Mouse (Mus musculus): ENCODE results near the gene Cd209d. TPM values are rescaled to one million over a fixed set of nuclear protein-coding genes. Genes with fewer than 3 reads are reported as not detected.
"Not testable (repeated sequence)": the region's sequence is repeated elsewhere in the genome, so short reads cannot be mapped to it uniquely, and the experiment has no call there.

The Cd209d gene
- polyA plus RNA-seq (2017; shearing (Covaris generic)): not detected

- no peak for ATAC-seq
Measured at GRCm38 (mm10) chr8:3878455-3878854, at the start of gene Cd209d. TSS of gene Cd209d (minus strand) at chr8:3878555.

- no peak for ATAC-seq
Measured at GRCm38 (mm10) chr8:3926744-3927143, 48.4 kb upstream of the Cd209d start, which contains the start of gene Cd209b. TSS of gene Cd209b (minus strand) at chr8:3926844.

GRCm38 (mm10) chr8:3876121-3876520 lies 2.2 kb downstream of the Cd209d start:
- no peak for ATAC-seq

GRCm38 (mm10) chr8:3862736-3863135 lies 15.6 kb downstream of the Cd209d start:
- not testable (repeated sequence) for ATAC-seq

- ATAC-seq: no peak
Measured at GRCm38 (mm10) chr8:3854209-3854608, 24.1 kb downstream of the Cd209d start, which contains the start of gene Cd209e. TSS of gene Cd209e (minus strand) at chr8:3854309.

Other genes with a start within 250 kb of the Cd209d start
- gene Stxbp2, start 247.6 kb downstream of the Cd209d start, polyA plus RNA-seq (2017; shearing (Covaris generic)): 100 to 1,000 TPM; 184 to 205 TPM
- gene Retn, start 222.8 kb downstream of the Cd209d start, polyA plus RNA-seq (2017; shearing (Covaris generic)): not detected
- under 1 TPM in 1 of 2 experiments, not detected in 1; 0.43 TPM for gene Mcemp1, start 212.8 kb downstream of the Cd209d start, polyA plus RNA-seq (2017; shearing (Covaris generic))
- gene Fcor, start 206.2 kb downstream of the Cd209d start, polyA plus RNA-seq (2017; shearing (Covaris generic)): not detected
- 10 to 100 TPM; 24.9 to 27.7 TPM for gene Trappc5, start 202.3 kb downstream of the Cd209d start, polyA plus RNA-seq (2017; shearing (Covaris generic))
- 1 to 10 TPM in 1 of 2 experiments, under 1 TPM in 1; 0.77 to 5.1 TPM for gene Fcer2a, start 184.4 kb downstream of the Cd209d start, polyA plus RNA-seq (2017; shearing (Covaris generic))
- gene Clec4g, start 157.9 kb downstream of the Cd209d start, polyA plus RNA-seq (2017; shearing (Covaris generic)): not detected
- not detected for gene Cd209a, start 129.6 kb downstream of the Cd209d start, polyA plus RNA-seq (2017; shearing (Covaris generic))
- not detected for gene Cd209e, start 24.2 kb downstream of the Cd209d start, polyA plus RNA-seq (2017; shearing (Covaris generic))
- under 1 TPM in 1 of 2 experiments, not detected in 1; 0.38 TPM for gene Cd209b, start 48.3 kb upstream of the Cd209d start, polyA plus RNA-seq (2017; shearing (Covaris generic))
- not detected for gene Cd209c, start 76.2 kb upstream of the Cd209d start, polyA plus RNA-seq (2017; shearing (Covaris generic))
- not detected for gene Cd209f, start 227.3 kb upstream of the Cd209d start, polyA plus RNA-seq (2017; shearing (Covaris generic))

All from activated CD4-positive, CD25-positive, alpha-beta regulatory T cell, adult 4 months (primary cell).